Mouse (Mus musculus): ENCODE results near the gene Rhoq. TPM values are rescaled to one million over a fixed set of nuclear protein-coding genes. Genes with fewer than 3 reads are reported as not detected.

The Rhoq gene
- total and polyA plus RNA-seq, 2 experiments from 2014 or later, result 4.0 to 17.9 TPM

GRCm38 (mm10) chr17:86929355-86929754 is 33.5 kb upstream of the Rhoq start:
- ATAC-seq (no peak), DNase-seq (no peak)
- no peaks in the 10 kb centered on the region; the same call in 1 of the 2 replicates for H3K9me3 ChIP-seq (ENCODE audit: low read length)
- no peaks in the 10 kb centered on the region for H3K27me3 ChIP-seq (ENCODE audit: insufficient read depth, low read length)
- H3K36me3 ChIP-seq (ENCODE audit: insufficient read depth), result no peaks in the 10 kb centered on the region
- H3K4me1 ChIP-seq (ENCODE audit: insufficient read depth), result peaks cover 13% of the 10 kb centered on the region; the same call in 1 of the 2 replicates
- no peak overlapping the region for H3K4me3 ChIP-seq (ENCODE audit: low read depth, low read length)
- H3K9ac ChIP-seq, result no peak overlapping the region
- TF ChIP-seq CTCF (IDR thresholded peaks at IDR 0.05; ENCODE audit: low read depth), result no peak
- 87% methylated on average over 6 of the region's 6 CpGs for WGBS
- H3K27ac ChIP-seq (ENCODE audit: low read depth, low read length), result no peak overlapping the region
- no peak overlapping the region for H3K4me2 ChIP-seq (ENCODE audit: low read depth)

GRCm38 (mm10) chr17:86929981-86930380 is 32.9 kb upstream of the Rhoq start:
- no peak for ATAC-seq
- TF ChIP-seq CTCF (IDR thresholded peaks at IDR 0.05; ENCODE audit: low read depth), result no peak
- Histone ChIP-seq H3K9ac (no peak overlapping the region), H3K4me1 (ENCODE audit: insufficient read depth) (peaks cover 13% of the 10 kb centered on the region; the same call in 1 of the 2 replicates), H3K4me3 (ENCODE audit: low read depth, low read length) (no peak overlapping the region), H3K27me3 (ENCODE audit: insufficient read depth, low read length) (no peaks in the 10 kb centered on the region), H3K4me2 (ENCODE audit: low read depth) (no peak overlapping the region), H3K9me3 (ENCODE audit: low read length) (no peaks in the 10 kb centered on the region; the same call in 1 of the 2 replicates), H3K27ac (ENCODE audit: low read depth, low read length) (no peak overlapping the region), H3K36me3 (ENCODE audit: insufficient read depth) (no peaks in the 10 kb centered on the region)
- DNase-seq, result no peak

- no peak overlapping the region for H3K9ac ChIP-seq
- TF ChIP-seq CTCF (IDR thresholded peaks at IDR 0.05; ENCODE audit: low read depth), result no peak
Observed at GRCm38 (mm10) chr17:86932896-86933295, 30.0 kb upstream of the Rhoq start.

GRCm38 (mm10) chr17:86937064-86937463 is 25.8 kb upstream of the Rhoq start:
- TF ChIP-seq CTCF (IDR thresholded peaks at IDR 0.05; ENCODE audit: low read depth), result no peak
- Histone ChIP-seq H3K4me2 (ENCODE audit: low read depth) (0 out of 2 replicates have a peak overlapping the region, but pooled peaks have one; percentile 59), H3K9me3 (ENCODE audit: low read length) (no peaks in the 10 kb centered on the region), H3K4me3 (ENCODE audit: low read depth, low read length) (no peak overlapping the region), H3K27me3 (ENCODE audit: insufficient read depth, low read length) (no peaks in the 10 kb centered on the region), H3K4me1 (ENCODE audit: insufficient read depth) (peaks cover 24% of the 10 kb centered on the region), H3K27ac (ENCODE audit: low read depth, low read length) (no peak overlapping the region), H3K9ac (no peak overlapping the region), H3K36me3 (ENCODE audit: insufficient read depth) (no peaks in the 10 kb centered on the region)
- WGBS, result 63% methylated on average over 2 of the region's 2 CpGs
- ATAC-seq (no peak), DNase-seq (peak; percentile 17)

More at GRCm38 (mm10) chr17:86932896-86933295, 30.0 kb upstream of the Rhoq start:
- no peaks in the 10 kb centered on the region for H3K9me3 ChIP-seq (ENCODE audit: low read length)
- no peaks in the 10 kb centered on the region for H3K36me3 ChIP-seq (ENCODE audit: insufficient read depth)
- H3K4me2 ChIP-seq (ENCODE audit: low read depth), result peak overlapping the region; percentile 8; the same call in 1 of the 2 replicates
- H3K27ac ChIP-seq (ENCODE audit: low read depth, low read length), result peak overlapping the region; percentile 67
- H3K4me3 ChIP-seq (ENCODE audit: low read depth, low read length), result no peak overlapping the region
- ATAC-seq (peak; percentile 85), DNase-seq (peak; percentile 56)
- no peaks in the 10 kb centered on the region for H3K27me3 ChIP-seq (ENCODE audit: insufficient read depth, low read length)
- peaks cover 19% of the 10 kb centered on the region; the same call in 1 of the 2 replicates for H3K4me1 ChIP-seq (ENCODE audit: insufficient read depth)
- WGBS, result 40% methylated on average over 5 of the region's 5 CpGs

GRCm38 (mm10) chr17:86937497-86938155 is 25.3 kb upstream of the Rhoq start:
- Histone ChIP-seq H3K9me3 (ENCODE audit: low read length) (no peaks in the 10 kb centered on the region), H3K9ac (peak overlapping the region; percentile 37; the same call in 1 of the 2 replicates), H3K27ac (ENCODE audit: low read depth, low read length) (no peak overlapping the region), H3K4me3 (ENCODE audit: low read depth, low read length) (peak overlapping the region; percentile 37), H3K4me1 (ENCODE audit: insufficient read depth) (peaks cover 19% of the 10 kb centered on the region), H3K4me2 (ENCODE audit: low read depth) (peak overlapping the region; percentile 59), H3K27me3 (ENCODE audit: insufficient read depth, low read length) (no peaks in the 10 kb centered on the region), H3K36me3 (ENCODE audit: insufficient read depth) (no peaks in the 10 kb centered on the region)
- TF ChIP-seq CTCF (IDR thresholded peaks at IDR 0.05; ENCODE audit: low read depth), result no peak
- ATAC-seq (peak; percentile 84), DNase-seq (peak; percentile 77)
- under 1% methylated on average over 20 of the region's 20 CpGs for WGBS

GRCm38 (mm10) chr17:86938683-86939082 is 24.2 kb upstream of the Rhoq start:
- no peak overlapping the region for H3K27ac ChIP-seq (ENCODE audit: low read depth, low read length)
- peaks cover 11% of the 10 kb centered on the region; the same call in 1 of the 2 replicates for H3K4me1 ChIP-seq (ENCODE audit: insufficient read depth)
- no peak overlapping the region for H3K4me3 ChIP-seq (ENCODE audit: low read depth, low read length)
- H3K4me2 ChIP-seq (ENCODE audit: low read depth), result no peak overlapping the region
- no peaks in the 10 kb centered on the region; the same call in 1 of the 2 replicates for H3K27me3 ChIP-seq (ENCODE audit: insufficient read depth, low read length)
- no peak overlapping the region for H3K9ac ChIP-seq
- DNase-seq (no peak), ATAC-seq (no peak)
- no peaks in the 10 kb centered on the region for H3K36me3 ChIP-seq (ENCODE audit: insufficient read depth)
- no peaks in the 10 kb centered on the region for H3K9me3 ChIP-seq (ENCODE audit: low read length)
- 64% methylated on average over 7 of the region's 7 CpGs for WGBS
- no peak for TF ChIP-seq CTCF (IDR thresholded peaks at IDR 0.05; ENCODE audit: low read depth)

- Histone ChIP-seq H3K27ac (ENCODE audit: low read depth, low read length) (no peak overlapping the region), H3K4me1 (ENCODE audit: insufficient read depth) (peaks cover 10% of the 10 kb centered on the region; the same call in 1 of the 2 replicates), H3K9ac (no peak overlapping the region), H3K27me3 (ENCODE audit: insufficient read depth, low read length) (no peaks in the 10 kb centered on the region; the same call in 1 of the 2 replicates), H3K9me3 (ENCODE audit: low read length) (no peaks in the 10 kb centered on the region), H3K36me3 (ENCODE audit: insufficient read depth) (no peaks in the 10 kb centered on the region), H3K4me2 (ENCODE audit: low read depth) (no peak overlapping the region), H3K4me3 (ENCODE audit: low read depth, low read length) (no peak overlapping the region)
- TF ChIP-seq CTCF (IDR thresholded peaks at IDR 0.05; ENCODE audit: low read depth), result no peak
- ATAC-seq (no peak), DNase-seq (no peak)
- 79% methylated on average over 6 of the region's 6 CpGs for WGBS
Observed at GRCm38 (mm10) chr17:86942112-86942511, 20.8 kb upstream of the Rhoq start.

Measured in forebrain, postnatal 0 days (tissue).